Mouse (Mus musculus): ENCODE data around the gene Rsph1. TPM values are rescaled to one million over a fixed set of nuclear protein-coding genes. Genes with fewer than 3 reads are reported as not detected.
A peak's percentile ranks its signal among the peaks of the same experiment; 100 is the strongest.
"Not testable (repeated sequence)": the region's sequence is repeated elsewhere in the genome, so short reads cannot be mapped to it uniquely, and the experiment has no call there.

Gene Rsph1
- total RNA-seq, 2 experiments from 2014 or later = 0.79 to 1.7 TPM

DNA sequence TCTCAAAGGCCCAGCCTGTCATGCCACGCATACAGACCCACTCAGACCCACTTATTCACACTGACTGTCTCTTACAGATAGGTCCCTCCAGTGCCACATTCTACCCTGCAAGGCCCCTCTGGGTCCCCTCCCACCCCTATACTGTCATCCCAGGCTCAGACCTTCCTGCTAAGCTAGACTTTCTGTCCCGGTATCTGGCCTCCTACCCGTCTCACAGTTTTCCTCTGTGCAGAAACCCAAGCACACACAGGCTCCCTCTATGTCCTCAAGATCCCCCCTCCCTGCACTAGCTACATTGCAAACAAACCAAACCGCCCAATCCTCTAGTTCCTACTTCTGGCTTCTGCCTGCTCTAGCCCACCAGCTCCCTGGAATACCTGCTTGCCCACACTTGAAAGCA lies 748 bp upstream of the Rsph1 start:
- no peak for DNase-seq

- DNase-seq = no peak
These were observed 819 bp downstream of the Rsph1 start for GRCm38 (mm10) chr17:31276207-31276921.

DNA sequence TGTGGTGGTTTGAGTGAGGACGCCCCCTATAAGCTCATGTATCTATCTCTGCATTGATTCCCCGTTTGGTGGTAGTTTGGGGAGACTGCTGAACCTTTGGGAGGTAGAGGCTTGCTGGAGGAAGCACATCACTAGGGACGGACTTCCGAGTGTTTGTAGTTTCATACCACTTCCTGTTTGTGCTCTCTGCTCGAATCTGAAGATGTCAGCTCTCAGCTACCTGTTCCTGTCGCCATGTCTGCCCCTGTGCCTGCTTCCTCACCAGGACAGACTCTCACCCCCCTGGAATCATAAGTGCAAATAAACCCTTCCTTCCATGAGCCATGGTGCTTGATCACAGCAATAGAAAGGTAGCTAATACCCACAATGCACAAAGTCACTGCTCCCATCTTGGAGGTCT lies 2.0 kb downstream of the Rsph1 start:
- DNase-seq = no peak

- DNase-seq = no peak
These were observed 3.6 kb downstream of the Rsph1 start for GRCm38 (mm10) chr17:31273631-31274030.

DNA sequence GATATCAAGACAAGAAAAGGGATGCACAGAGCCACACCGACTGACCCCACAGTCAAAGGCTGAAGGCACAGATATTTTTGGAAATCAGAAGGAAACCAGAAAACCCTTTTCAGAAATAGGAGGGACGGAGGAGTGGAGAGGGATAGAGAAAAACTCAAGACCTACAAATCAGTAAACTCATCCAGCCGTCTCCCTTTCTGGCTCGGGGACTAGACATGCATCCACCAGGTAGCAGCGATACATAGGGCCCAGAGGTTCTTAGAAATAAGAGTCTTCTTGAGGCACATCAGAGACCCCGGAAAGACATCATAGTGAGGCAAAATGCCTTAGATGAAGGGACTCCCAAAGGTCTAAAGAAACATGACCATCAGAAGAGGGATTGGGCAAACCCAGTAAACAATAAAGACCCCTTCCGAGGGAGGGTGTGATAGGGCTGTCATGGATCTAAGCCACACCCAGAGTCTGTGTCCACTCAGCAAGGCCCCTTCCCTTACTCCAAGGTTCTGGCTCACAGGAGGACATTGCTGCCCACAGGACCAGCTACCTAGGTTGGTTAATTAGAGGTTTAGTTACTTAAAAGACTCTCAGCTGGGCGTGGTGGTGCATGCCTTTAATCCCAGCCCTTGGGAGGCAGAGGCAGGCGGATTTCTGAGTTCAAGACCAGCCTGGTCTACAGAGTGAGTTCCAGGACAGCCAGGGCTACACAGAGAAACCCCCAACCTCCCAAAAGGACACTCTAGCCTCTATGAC lies 4.6 kb downstream of the Rsph1 start:
- DNase-seq = no peak

DNA sequence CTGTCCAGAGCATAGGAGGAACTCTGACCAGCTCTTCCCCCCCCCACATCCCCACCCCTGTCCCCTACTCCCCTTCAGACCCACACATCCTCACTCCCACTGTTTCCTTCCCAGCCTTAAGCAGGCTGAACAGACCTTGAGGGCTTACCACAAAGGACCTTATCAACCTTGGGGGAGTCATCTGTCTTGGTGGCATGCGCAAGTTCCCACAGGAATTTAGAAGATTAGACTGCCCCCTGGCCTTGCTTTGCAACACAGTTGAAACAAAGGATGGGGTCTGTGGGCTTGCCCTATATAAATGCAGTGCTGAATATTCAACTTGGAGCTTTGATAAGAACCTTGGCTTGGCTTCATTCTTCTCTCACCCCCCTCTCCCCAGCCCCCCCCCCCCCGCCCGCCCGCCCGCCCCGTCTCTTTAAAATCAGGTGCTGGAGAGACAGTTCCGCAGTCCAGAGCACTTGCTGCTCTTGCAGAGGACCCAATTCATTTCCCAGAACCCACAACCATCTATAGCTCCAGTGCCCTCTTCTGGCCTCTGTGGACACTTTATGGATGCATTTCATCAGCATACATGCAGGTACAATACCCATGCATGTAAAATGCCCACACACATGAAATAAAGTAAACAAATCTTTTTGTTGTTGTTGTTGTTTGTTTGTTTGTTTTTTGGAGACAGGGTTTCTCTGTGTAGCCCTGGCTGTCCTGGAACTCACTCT lies 5.9 kb downstream of the Rsph1 start:
- no peak for DNase-seq

- DNase-seq = not testable (repeated sequence)
These were observed 6.4 kb downstream of the Rsph1 start for GRCm38 (mm10) chr17:31270736-31271135.

GRCm38 (mm10) chr17:31270246-31270645 lies 6.9 kb downstream of the Rsph1 start:
- DNase-seq = no peak

GRCm38 (mm10) chr17:31269761-31270160 lies 7.4 kb downstream of the Rsph1 start:
- no peak for DNase-seq

DNA sequence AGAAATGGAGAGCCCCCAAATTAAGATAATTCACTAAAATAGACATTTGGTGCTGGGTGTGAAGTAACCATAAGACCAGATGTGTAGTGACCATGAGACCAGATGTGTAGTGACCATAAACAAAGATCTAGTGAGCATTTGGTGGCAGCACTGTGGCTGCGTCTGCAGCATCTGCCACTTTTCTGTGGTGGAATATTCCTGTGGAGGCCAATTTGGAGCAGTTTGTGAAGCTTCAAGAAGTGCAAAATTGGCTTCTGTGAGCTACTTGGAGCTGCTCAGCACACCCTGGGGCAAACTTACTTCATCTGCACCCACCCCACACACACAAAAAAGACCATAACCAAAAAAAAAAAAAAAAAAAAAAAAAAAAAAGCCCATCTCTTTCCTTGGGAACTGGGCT lies 9.2 kb downstream of the Rsph1 start:
- DNase-seq = no peak

GRCm38 (mm10) chr17:31267603-31268002 lies 9.6 kb downstream of the Rsph1 start:
- DNase-seq = no peak

DNA sequence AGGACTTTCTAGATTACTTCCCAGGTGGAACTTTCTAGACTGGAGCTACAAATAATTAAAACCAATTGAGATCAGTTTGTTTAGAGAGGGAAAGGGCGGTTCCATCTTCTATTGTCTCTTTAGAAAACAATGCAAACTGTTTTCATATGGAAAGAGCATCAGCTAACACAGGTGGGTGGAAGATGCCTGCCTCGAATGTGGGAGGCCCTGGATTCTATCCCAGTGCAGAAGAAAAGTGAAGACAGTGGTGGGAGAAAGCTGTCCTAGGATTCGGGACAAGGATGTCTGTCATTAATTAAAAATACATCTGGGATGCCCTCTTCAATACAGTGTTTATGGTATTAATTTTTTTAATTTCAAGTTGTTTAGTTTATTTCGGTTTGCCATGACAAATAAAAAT lies 10.0 kb downstream of the Rsph1 start:
- DNase-seq = no peak

DNA sequence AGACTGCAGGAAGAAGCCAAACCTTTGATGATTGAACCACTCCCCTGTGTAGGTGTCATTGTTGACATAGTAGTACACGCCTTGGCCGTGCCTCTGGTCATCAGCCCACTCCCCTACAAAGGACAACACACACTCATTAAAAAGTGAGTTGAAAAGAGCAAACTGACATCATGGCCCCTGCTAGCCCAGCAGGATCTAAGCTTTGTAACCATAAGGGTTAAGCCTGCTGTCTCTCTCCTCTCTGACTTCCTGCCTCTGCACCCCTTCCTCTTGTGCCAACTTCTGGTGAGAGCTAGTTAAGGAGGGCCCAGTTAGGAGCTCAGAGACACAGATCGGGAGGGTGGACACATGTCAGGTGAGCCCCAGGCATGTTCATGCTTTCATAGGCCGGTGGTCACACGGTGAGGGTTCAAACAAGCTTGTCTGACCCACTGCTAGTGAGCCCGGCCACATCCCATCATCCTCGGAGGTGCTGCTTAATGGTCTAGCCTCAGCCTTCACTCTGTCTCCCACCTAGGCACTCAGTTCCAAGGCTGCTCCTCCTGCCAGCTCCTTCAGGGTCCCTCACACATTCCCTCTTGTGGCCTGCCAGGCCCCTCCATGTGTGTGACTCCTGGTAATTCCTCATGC lies 10.7 kb downstream of the Rsph1 start:
- no peak for DNase-seq

- DNase-seq = no peak
These were observed 11.4 kb downstream of the Rsph1 start for GRCm38 (mm10) chr17:31265831-31266230.

GRCm38 (mm10) chr17:31265171-31265572 lies 12.0 kb downstream of the Rsph1 start:
- DNase-seq = no peak

- no peak for DNase-seq
These were observed 12.8 kb downstream of the Rsph1 start for GRCm38 (mm10) chr17:31264372-31264771.

DNA sequence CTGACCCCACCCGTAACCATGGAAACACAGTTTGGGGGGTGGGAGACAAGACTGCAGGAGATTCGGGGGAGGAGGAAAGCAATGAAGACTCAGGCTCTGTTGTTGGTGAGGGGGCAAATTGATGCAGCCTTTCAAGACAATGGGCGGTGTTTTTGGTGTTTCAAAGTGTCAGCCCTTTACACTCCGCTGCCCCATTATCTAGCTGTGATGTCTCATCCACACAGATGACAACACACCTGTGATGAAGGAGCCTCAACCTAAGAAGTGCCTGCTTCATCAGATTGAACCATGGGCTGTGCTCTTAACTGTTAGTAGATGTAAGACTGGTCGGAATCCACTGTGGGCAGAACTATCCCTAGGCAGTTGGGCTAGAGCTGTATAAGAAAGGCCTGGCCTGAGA lies 13.4 kb downstream of the Rsph1 start:
- DNase-seq = no peak

- DNase-seq = no peak
These were observed 14.5 kb downstream of the Rsph1 start for GRCm38 (mm10) chr17:31262715-31263114.

DNA sequence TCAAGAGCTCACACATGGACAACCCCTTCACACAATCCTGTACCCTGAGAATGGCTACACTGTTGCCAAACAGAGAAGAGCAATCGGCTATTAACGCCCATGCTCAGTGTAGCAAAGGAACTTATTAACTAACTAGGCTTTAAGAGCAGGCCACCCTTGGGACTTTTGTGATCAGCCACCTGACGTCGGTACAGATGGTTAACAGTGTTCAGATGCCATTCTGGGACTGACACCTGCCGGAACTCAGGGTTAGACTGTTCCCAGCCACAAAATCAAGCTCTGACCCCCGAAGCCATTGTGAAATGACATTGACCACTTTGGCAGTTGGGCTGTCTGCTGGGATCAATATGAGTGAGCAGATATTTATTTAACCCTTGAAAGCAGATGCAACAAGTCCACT lies 15.8 kb downstream of the Rsph1 start:
- DNase-seq = no peak

DNA sequence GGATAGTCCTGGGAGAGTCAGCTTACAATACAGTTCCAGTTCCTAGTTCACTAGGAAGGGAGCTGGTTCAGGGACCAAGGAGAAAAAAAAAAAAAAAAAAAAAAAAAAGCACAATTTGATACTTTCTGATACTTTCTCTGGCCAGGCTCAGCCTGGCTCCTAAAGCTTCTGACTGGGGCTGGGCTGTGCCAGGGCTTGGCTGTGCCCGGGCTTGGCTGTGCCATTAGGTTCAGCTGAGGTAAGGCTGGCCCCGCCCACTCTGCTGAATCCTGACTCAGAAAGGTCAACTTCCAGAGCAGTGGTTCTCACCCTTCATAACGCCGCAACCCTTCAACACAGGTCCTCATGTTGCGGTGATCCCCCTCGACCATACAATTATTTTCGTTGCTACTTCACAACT lies 16.8 kb downstream of the Rsph1 start:
- DNase-seq = peak; percentile 87

GRCm38 (mm10) chr17:31259825-31260224 lies 17.4 kb downstream of the Rsph1 start:
- DNase-seq = no peak

DNA sequence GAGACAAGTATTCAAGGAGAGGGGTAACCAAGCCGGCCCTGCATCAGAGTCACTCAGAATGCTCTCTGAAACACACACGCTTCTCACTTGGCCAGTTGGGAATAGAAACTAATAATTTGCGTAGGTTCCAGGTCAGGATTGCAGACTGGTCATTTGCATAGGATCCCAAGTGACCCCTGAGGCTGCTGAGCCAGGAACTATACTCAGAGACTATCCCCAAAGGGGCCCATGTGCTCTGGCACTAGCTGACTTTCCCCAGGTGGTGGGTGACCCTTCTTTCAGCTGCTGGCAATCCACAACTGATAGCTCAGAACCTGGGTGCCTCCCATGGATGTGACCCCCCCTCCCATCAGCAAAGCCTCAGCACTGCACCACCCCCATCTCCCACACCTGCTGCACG lies 18.0 kb downstream of the Rsph1 start:
- no peak for DNase-seq
